Mouse (Mus musculus): Measurements from ENCODE around the gene Gm10999.
"Not testable (repeated sequence)": the region's sequence is repeated elsewhere in the genome, so short reads cannot be mapped to it uniquely, and the experiment has no call there.

Gene Gm10999

DNA sequence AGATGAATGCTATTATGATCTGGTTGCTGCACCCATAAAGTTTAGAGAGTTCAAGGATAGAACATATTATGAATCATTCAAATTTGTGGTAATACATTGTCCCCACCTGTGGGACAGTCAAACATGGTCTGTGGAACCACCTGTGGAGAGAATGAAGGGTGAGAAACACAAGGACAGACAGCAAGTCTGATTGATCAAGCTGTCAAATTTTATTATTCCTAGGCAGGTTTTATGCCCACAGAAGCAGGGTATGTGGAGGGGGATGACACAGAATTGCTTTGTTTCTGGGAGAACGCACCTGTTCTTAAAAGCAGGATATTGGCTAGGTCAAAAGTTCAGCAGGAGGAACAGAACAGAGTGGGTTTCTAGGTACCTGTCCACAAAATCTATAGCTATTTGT, at the start of gene Gm10999:
Gm10999 (minus strand) TSS at position 101 of the 400 bp plus-strand sequence.
- DNase-seq (ENCODE audit: inconsistent ontology term), result no peak

DNA sequence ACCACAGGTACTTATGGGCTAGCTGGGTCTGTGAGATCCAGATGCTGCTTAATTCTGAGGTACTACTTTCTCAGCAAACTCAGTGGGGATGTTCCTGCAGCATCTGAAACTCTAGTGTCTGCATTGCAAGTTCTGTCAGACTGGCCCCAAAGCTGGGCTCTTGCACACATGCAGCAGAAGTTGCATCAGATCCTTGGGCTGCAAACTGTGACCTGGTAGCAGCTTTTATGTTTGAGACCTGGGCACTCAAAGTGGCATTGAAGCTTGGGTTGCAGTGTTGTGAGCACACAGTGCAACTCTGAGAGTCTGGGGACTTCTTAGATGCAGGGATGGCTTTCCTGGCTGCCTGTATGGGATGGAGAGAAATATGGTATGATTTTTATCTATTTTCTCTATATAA, 2.0 kb upstream of the Gm10999 start:
- DNase-seq (ENCODE audit: inconsistent ontology term), result no peak

DNA sequence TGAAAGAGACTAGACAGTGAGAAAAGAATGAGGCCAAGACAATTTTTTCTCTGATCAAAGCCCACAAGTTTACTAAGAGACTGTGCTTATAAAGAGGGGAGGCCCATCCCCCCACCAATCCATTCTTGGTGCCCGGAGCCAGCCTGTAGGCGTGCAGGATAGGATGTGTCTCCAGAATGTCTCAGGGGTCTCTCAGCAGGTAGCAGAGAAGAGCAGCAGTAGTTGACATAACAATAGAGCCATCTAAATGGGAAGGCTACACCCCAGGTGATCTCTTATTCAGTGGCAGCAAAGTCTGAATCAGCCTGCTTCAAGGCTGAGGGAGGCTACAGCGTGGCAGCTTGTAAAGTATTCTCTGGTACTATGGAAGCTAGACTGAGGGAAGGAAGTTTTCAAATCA, 15.7 kb downstream of the Gm10999 start:
- DNase-seq (ENCODE audit: inconsistent ontology term), result not testable (repeated sequence)

Data from Muller cell, postnatal 12 days (primary cell).